Mouse (Mus musculus) layer of hippocampus, adult 2 months (tissue): ENCODE measurements at regions not wholly inside any gene's neighbourhood (a gene's known extent, or its start where the extent isn't known, plus 50 kb on each side); places are given as distances from the start of the nearest gene placed in this dataset.
A peak's percentile ranks its signal among the peaks of the same experiment; 100 is the strongest.

Source experiments
- DNase-seq, 2 experiments: peaks; one replicate each; pipeline ENCODE4 v3.0.0; 2022; ENCODE audit warnings: low spot score in 2 of 2
- H3K27ac ChIP-seq: fragments of 200-600 bp; 2 replicates; pipeline ENCODE4 v1.8.1; 2022
- H3K4me3 ChIP-seq: fragments of 200-600 bp; 2 replicates; pipeline ENCODE4 v1.8.1; 2022; ENCODE audit warnings: mild to moderate bottlenecking
- CTCF ChIP-seq: fragments of 200-600 bp; conservative IDR thresholded peaks from 2 replicates; pipeline ENCODE4 v1.8.1; 2022; ENCODE audit warnings: antibody characterized with exemption, mild to moderate bottlenecking, moderate library complexity

DNA sequence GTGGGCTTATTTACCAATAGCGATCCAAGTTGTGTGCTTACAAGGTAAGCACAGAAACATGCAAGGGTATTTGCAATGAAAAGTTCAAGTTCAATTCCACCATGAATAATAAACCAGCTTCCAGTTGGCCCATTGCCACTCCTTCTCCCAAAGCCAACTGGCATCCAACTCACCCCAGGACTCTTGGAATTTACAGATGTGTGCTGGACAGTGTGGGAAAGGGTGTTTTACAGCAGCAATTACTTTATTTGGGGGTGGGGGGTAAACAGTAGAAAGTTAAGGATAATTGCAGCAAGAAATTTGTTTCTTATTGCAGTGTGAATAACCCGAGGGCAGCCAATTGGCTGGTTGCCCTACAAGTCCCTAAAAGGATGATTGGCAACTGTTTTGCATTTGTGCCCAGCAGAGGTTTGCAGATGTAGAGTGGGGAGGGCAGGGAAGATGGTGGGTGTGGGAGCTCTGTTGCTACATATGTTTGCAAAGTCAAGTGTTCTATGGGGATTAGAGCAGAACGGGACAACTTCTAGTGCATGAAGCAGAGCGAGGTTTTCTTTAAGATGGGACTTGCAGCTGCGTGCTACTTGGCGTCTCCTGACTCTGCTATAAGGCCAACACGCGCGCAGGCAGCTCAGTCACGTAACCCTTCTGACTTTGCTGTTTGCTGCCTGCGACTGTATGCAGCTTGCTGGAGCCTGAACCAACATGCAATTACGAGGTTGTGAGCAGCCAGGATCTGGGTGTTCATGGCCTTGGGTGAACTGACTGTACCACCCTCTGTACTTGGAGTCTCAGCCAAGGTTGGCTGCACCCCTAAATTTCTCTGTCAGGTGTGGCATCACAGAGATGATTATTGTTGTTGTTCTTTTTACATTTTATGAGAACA is 271.9 kb downstream of the Map2k6 start:
- TF ChIP-seq CTCF, result no peak
- no peak for DNase-seq
- no peak overlapping the region for H3K27ac ChIP-seq
- H3K4me3 ChIP-seq, result no peak overlapping the region

DNA sequence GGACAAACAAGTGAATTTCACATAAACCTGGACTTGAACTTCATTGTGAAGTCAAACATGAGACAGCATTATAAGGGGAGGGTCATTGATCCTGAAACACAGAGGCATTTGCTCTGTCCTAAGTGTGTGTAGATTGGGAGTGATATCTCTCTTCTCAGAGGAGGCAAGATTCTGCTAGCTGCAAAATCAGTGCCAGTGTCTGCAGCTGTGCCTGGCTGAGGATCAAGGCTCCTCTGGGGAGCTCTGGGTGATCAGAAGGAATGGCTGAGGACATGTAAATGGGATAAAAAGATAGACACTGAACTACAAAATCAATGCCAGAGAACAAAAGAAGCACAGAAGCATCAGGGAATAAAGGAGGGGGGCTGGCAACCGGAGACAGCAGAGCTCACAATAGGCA is 274.0 kb downstream of the Map2k6 start:
- no peak overlapping the region for H3K4me3 ChIP-seq
- DNase-seq, result no peak
- H3K27ac ChIP-seq, result no peak overlapping the region
- TF ChIP-seq CTCF, result no peak

DNA sequence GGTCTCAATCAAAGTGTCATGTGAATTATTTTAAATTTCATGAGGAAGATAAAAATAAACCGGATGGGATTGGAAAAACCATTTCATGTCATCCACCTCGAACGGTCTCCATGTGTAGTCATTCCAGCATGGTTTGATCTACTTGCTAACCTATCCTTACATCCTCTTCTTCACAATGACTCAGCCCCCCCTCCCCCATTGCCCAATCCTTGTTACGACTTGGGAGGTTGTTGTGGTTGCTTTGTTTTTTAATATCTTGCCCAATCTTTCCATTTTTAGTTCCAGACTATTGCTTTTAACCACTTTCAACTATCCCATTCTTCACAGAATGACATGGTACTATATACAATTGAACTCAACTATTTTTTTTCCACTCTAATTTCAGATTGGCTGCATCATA is 275.0 kb upstream of the Kcnj16 start:
- no peak for DNase-seq
- H3K27ac ChIP-seq, result no peak overlapping the region
- no peak for TF ChIP-seq CTCF
- no peak overlapping the region for H3K4me3 ChIP-seq

DNA sequence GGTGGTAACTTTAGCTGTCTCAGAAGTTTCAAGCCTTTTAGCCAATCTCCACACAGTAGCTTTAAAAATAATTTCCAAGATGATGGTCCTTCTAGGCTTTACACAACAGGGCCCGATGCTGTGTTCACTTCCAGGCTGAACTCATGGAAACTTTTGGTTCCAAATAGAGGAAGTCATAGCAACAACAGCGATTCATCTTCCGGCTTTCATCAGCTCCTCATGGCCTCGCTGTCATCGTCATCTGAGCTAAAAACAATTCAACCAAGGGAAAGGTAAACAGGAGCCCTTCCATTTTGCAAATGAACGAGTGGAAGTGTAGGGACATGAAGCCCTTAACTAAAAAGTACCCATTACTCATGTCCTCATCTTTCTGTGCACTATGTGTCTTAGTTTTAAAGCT is 270.8 kb upstream of the Kcnj16 start:
- DNase-seq, result no peak
- no peak overlapping the region for H3K4me3 ChIP-seq

DNA sequence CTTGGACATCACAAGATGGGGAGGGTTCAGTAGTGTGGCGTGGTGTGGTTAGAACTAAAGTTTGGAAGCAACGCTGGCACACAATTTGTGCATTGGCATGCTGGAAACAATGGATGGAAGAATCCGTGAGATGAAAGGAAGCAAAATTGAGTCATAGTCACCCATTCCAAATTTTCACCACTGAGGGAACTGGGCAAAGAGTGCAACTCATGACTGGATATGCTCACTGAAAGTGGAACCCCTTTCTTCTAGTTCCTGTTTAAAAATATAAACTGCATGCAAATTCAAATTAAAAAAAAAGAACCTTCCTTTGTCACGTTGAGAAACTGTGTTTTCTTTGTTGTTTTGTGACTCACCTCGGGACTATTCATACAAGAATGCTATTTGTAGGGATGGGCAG is 269.5 kb upstream of the Kcnj16 start:
- no peak for TF ChIP-seq CTCF
- H3K27ac ChIP-seq, result no peak overlapping the region
- no peak overlapping the region for H3K4me3 ChIP-seq
- DNase-seq, result no peak

More for the DNA sequence above, 270.8 kb upstream of the Kcnj16 start:
- H3K27ac ChIP-seq, result no peak overlapping the region
- TF ChIP-seq CTCF, result no peak

DNA sequence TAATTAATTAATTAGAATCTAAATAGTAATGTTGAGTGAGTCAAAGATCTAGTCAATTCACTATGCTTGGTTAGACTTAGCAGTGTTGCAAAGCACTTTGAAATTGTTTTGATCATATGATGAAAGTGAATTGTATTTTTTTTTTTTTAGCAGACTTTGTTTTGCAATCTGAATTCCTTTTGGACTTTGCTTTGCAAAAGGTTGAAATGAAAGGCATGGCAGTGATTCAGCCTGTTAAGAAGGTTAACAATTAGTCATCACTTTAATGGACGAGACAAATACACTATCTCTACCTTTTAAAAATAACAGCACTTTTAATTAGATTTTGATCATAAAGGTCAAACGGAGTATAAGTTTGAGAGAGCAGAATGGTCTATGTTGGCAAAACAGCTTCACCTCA is 266.9 kb upstream of the Kcnj16 start:
- DNase-seq, result no peak
- H3K4me3 ChIP-seq, result no peak overlapping the region
- no peak overlapping the region for H3K27ac ChIP-seq
- TF ChIP-seq CTCF, result no peak

DNA sequence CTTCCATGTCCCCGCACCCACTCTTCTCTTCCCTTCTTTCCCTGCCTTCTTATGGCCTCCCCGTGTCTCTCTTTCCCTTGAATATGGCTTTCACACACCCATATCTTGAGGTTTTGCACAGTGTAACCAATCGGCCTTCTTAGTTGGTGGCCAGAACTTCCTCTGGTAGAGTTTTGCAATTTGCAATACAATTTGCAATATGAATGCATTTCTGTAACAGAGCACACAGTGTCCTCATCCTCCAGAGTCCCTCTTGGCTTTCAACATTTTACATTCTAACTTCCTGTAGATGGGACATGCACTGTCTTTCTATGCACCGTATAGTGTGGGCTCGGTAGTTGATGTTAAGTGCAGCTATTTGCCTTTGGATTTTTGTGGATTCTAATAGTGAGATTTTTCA is 265.7 kb upstream of the Kcnj16 start:
- no peak overlapping the region for H3K4me3 ChIP-seq
- DNase-seq, result no peak
- no peak overlapping the region for H3K27ac ChIP-seq
- TF ChIP-seq CTCF, result no peak

DNA sequence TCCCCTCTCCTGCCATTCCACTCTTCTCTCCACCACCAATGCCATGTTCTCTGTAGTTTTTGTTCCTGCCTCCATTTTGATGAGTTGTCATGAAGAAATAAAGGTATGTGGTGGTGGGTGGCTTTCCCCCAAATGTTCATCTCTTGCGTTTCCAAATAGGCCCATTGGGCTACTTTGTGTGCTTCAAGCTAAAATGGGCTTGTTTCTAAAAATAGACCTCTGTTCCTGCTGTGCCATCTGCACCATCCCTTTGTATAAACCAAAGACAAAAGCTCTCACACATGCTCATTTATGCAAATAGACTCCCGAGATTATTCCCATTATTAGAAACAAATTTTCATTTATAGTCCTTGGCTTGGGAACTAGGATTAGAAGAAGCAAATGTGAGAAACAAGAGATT is 264.3 kb upstream of the Kcnj16 start:
- TF ChIP-seq CTCF, result no peak
- Histone ChIP-seq H3K27ac (peak overlapping the region; percentile 43; the same call in 1 of the 2 replicates), H3K4me3 (no peak overlapping the region)
- DNase-seq, result peak; percentile 37 to 46

- TF ChIP-seq CTCF, result no peak
- Histone ChIP-seq H3K4me3 (no peak overlapping the region), H3K27ac (no peak overlapping the region)
- DNase-seq, result peak; percentile 22 to 66
These were observed 260.5 kb upstream of the Kcnj16 start for GRCm38 (mm10) chr11:110707328-110707727.

DNA sequence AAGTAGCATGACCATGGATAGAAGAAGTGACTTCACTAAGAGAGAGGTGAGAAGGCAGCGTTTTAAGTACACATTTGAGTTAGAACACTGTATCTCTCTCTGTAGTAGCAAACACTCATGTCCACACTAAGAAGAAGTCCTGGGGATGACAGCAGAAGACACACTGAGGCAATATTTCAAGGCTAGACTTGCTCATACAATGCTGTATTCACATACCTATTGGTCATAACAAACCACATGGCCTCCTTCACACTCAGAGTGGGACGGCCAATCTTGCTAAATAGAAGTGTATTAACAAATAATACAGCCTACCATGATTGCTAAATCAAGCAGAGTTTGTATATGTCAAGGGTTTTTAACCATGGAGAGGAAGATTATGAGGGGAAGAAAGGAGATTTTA is 252.5 kb upstream of the Kcnj16 start:
- TF ChIP-seq CTCF, result no peak

DNA sequence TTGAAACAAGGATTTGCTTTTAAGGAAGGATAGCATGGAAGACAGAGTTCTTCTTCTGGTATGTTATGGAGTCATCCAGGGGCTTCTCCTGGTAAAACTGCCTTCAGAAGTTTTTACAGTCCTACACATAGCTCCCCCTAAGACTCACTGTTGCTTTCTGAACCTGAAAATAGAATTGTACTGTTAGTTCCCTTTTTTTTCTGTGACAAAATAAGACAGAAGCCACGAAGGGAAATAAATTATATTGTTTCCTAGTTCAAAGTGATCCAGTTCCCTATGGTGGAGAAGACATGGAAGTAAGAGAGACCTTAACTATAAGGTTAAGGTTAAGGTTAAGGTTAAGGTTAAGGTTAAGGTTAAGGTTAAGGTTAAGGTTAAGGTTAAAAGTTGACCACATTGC is 251.5 kb upstream of the Kcnj16 start:
- Histone ChIP-seq H3K27ac (no peak overlapping the region), H3K4me3 (no peak overlapping the region)
- no peak for TF ChIP-seq CTCF
- no peak for DNase-seq

More for the DNA sequence above, 252.5 kb upstream of the Kcnj16 start:
- Histone ChIP-seq H3K4me3 (no peak overlapping the region), H3K27ac (no peak overlapping the region)
- no peak for DNase-seq

GRCm38 (mm10) chr11:110722701-110723100 is 245.1 kb upstream of the Kcnj16 start:
- TF ChIP-seq CTCF, result no peak
- no peak overlapping the region for H3K4me3 ChIP-seq
- H3K27ac ChIP-seq, result no peak overlapping the region
- no peak for DNase-seq

- no peak for DNase-seq
- H3K27ac ChIP-seq, result no peak overlapping the region
- no peak for TF ChIP-seq CTCF
- no peak overlapping the region for H3K4me3 ChIP-seq
These were observed 243.9 kb upstream of the Kcnj16 start for GRCm38 (mm10) chr11:110723971-110724370.

GRCm38 (mm10) chr11:110727357-110727961 is 240.4 kb upstream of the Kcnj16 start:
- no peak for DNase-seq
- TF ChIP-seq CTCF, result no peak
- no peak overlapping the region for H3K4me3 ChIP-seq
- H3K27ac ChIP-seq, result no peak overlapping the region
